Mouse (Mus musculus): Measurements from ENCODE around the gene 1110017D15Rik. TPM values are rescaled to one million over a fixed set of nuclear protein-coding genes. Genes with fewer than 3 reads are reported as not detected.
A peak's percentile ranks its signal among the peaks of the same experiment; 100 is the strongest.

1110017D15Rik gene
- polyA plus RNA-seq (2015; fragmentation: Nextera tagmentation; extraction: Ambion mirVana) = 0.52 and 2.0 TPM in 2 replicates

GRCm38 (mm10) chr4:41517233-41517632 is at the start of gene 1110017D15Rik:
Gene 1110017D15Rik, minus strand, starts transcription at chr4:41517333.
- H3K9ac ChIP-seq (ENCODE audit: low read depth, low read length) = peak within 1 kb of the TSS; percentile 17; the same call in 1 of the 2 replicates

GRCm38 (mm10) chr4:41566123-41566522 is 49.0 kb upstream of the 1110017D15Rik start:
- Histone ChIP-seq H3K27me3 (replicated peaks; ENCODE audit: control insufficient read depth, insufficient read depth, low read length) (0 out of 2 replicates have a peak, but pooled peaks cover 4% of the 10 kb centered on the region), H3K36me3 (ENCODE audit: control insufficient read depth, insufficient read depth) (no peaks in the 10 kb centered on the region), H3K4me3 (ENCODE audit: low read depth, low read length) (no peak overlapping the region), H3K4me1 (replicated peaks; ENCODE audit: control insufficient read depth, insufficient read depth, low read length) (peaks cover 6% of the 10 kb centered on the region; the same call in 1 of the 2 replicates), H3K9ac (ENCODE audit: low read depth, low read length) (no peak overlapping the region), H3K27ac (ENCODE audit: low read depth, low read length) (no peak overlapping the region), H3K4me2 (replicated peaks; ENCODE audit: low read depth) (no peak overlapping the region), H3K9me3 (ENCODE audit: control insufficient read depth) (no peaks in the 10 kb centered on the region)
- no peak for ATAC-seq
- no peak for TF ChIP-seq CTCF (IDR thresholded peaks at IDR 0.05; ENCODE audit: low read depth)
- WGBS = 8% methylated on average over 3 of the region's 3 CpGs

More at GRCm38 (mm10) chr4:41517233-41517632, at the start of gene 1110017D15Rik:
- no peak for ATAC-seq
- Histone ChIP-seq H3K36me3 (ENCODE audit: control insufficient read depth, insufficient read depth) (no peaks in the 10 kb centered on the region), H3K27me3 (replicated peaks; ENCODE audit: control insufficient read depth, insufficient read depth, low read length) (no peaks in the 10 kb centered on the region), H3K4me1 (replicated peaks; ENCODE audit: control insufficient read depth, insufficient read depth, low read length) (peaks cover 7% of the 10 kb centered on the region; the same call in 1 of the 2 replicates), H3K27ac (ENCODE audit: low read depth, low read length) (peak within 1 kb of the TSS; percentile 79; the same call in 1 of the 2 replicates), H3K4me2 (replicated peaks; ENCODE audit: low read depth) (peak within 1 kb of the TSS; percentile 45), H3K9me3 (ENCODE audit: control insufficient read depth) (no peaks in the 10 kb centered on the region), H3K4me3 (ENCODE audit: low read depth, low read length) (no peak within 1 kb of the TSS)
- TF ChIP-seq CTCF (IDR thresholded peaks at IDR 0.05; ENCODE audit: low read depth) = no peak
- WGBS = 83% methylated on average over 2 of the region's 2 CpGs

GRCm38 (mm10) chr4:41563297-41563696 is 46.2 kb upstream of the 1110017D15Rik start:
- no peak for ATAC-seq

DNA sequence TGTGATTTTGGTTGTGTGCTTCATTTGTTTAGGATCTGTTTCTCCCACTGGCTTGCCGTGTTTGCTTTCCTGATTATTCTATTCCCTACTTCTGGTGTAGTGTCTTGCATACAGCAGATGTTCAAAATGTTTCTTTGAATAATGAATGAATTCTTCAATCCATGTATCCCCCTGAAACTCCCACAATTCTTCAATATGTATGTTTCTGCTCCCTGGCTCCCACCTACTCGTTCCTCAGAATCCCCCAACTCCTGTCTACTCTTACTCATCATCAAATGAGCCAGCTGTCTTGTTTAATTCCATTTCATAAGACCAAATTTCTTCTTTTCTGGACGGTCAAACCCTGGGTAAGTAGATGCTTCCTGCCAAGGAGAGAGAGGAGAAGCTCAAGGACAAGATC is 40.0 kb upstream of the 1110017D15Rik start:
- no peak for TF ChIP-seq CTCF (IDR thresholded peaks at IDR 0.05; ENCODE audit: low read depth)
- 0 out of 2 replicates have a peak, but pooled peaks cover 3% of the 10 kb centered on the region for H3K4me1 ChIP-seq (replicated peaks; ENCODE audit: control insufficient read depth, insufficient read depth, low read length)
- no peak overlapping the region for H3K4me3 ChIP-seq (ENCODE audit: low read depth, low read length)
- no peaks in the 10 kb centered on the region for H3K36me3 ChIP-seq (ENCODE audit: control insufficient read depth, insufficient read depth)
- ATAC-seq = no peak
- no peak overlapping the region for H3K27ac ChIP-seq (ENCODE audit: low read depth, low read length)
- no peaks in the 10 kb centered on the region for H3K27me3 ChIP-seq (replicated peaks; ENCODE audit: control insufficient read depth, insufficient read depth, low read length)
- 57% methylated on average over 3 of the region's 3 CpGs for WGBS
- no peaks in the 10 kb centered on the region for H3K9me3 ChIP-seq (ENCODE audit: control insufficient read depth)
- no peak overlapping the region for H3K4me2 ChIP-seq (replicated peaks; ENCODE audit: low read depth)
- H3K9ac ChIP-seq (ENCODE audit: low read depth, low read length) = no peak overlapping the region

More at GRCm38 (mm10) chr4:41563297-41563696, 46.2 kb upstream of the 1110017D15Rik start:
- 85% methylated on average over 5 of the region's 5 CpGs for WGBS
- Histone ChIP-seq H3K4me1 (replicated peaks; ENCODE audit: control insufficient read depth, insufficient read depth, low read length) (0 out of 2 replicates have a peak, but pooled peaks cover 2% of the 10 kb centered on the region), H3K9ac (ENCODE audit: low read depth, low read length) (no peak overlapping the region), H3K27ac (ENCODE audit: low read depth, low read length) (no peak overlapping the region), H3K36me3 (ENCODE audit: control insufficient read depth, insufficient read depth) (no peaks in the 10 kb centered on the region), H3K27me3 (replicated peaks; ENCODE audit: control insufficient read depth, insufficient read depth, low read length) (no peaks in the 10 kb centered on the region), H3K4me2 (replicated peaks; ENCODE audit: low read depth) (no peak overlapping the region), H3K9me3 (ENCODE audit: control insufficient read depth) (no peaks in the 10 kb centered on the region), H3K4me3 (ENCODE audit: low read depth, low read length) (no peak overlapping the region)
- no peak for TF ChIP-seq CTCF (IDR thresholded peaks at IDR 0.05; ENCODE audit: low read depth)

DNA sequence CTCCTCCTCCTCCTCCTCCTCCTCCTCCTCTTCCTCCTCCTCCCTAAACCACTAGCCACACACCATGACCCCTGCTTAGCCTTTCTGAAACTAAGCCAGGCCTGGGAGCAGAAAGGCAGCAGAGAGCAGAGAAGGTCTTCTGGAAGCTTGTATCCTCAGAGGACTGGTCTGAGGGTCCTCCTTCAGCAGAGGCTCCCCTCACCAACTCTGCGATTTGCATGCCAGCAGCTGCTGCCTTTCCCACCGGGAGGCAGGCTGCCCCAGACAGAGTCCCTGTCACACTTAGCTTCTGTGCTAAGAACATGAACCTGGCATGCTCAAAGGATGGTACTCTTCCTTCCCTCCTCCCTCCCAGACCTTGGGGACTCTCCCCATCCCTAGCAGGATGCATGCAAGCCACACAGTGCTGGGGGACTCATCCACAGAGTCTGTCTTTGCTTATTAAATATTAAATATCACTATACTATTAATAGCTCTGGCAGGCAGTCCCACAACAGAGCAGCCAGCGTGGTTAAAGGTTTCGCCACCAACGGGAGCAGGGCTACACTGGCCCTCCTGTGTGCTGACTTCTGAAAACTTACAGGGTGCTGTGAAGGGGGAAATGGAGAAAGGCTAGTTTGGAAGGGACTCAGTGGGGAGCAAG is 39.3 kb upstream of the 1110017D15Rik start:
- no peak for TF ChIP-seq CTCF (IDR thresholded peaks at IDR 0.05; ENCODE audit: low read depth)
- WGBS = 56% methylated on average over 5 of the region's 5 CpGs
- no peaks in the 10 kb centered on the region for H3K9me3 ChIP-seq (ENCODE audit: control insufficient read depth)
- no peak for ATAC-seq
- H3K27ac ChIP-seq (ENCODE audit: low read depth, low read length) = no peak overlapping the region
- 0 out of 2 replicates have a peak, but pooled peaks cover 3% of the 10 kb centered on the region for H3K4me1 ChIP-seq (replicated peaks; ENCODE audit: control insufficient read depth, insufficient read depth, low read length)
- no peaks in the 10 kb centered on the region for H3K27me3 ChIP-seq (replicated peaks; ENCODE audit: control insufficient read depth, insufficient read depth, low read length)
- no peaks in the 10 kb centered on the region for H3K36me3 ChIP-seq (ENCODE audit: control insufficient read depth, insufficient read depth)
- H3K9ac ChIP-seq (ENCODE audit: low read depth, low read length) = no peak overlapping the region
- H3K4me3 ChIP-seq (ENCODE audit: low read depth, low read length) = no peak overlapping the region
- no peak overlapping the region for H3K4me2 ChIP-seq (replicated peaks; ENCODE audit: low read depth)

GRCm38 (mm10) chr4:41554994-41555663 is 38.0 kb upstream of the 1110017D15Rik start:
- H3K27me3 ChIP-seq (replicated peaks; ENCODE audit: control insufficient read depth, insufficient read depth, low read length) = no peaks in the 10 kb centered on the region
- no peak overlapping the region for H3K4me2 ChIP-seq (replicated peaks; ENCODE audit: low read depth)
- H3K4me3 ChIP-seq (ENCODE audit: low read depth, low read length) = no peak overlapping the region
- no peak for TF ChIP-seq CTCF (IDR thresholded peaks at IDR 0.05; ENCODE audit: low read depth)
- no peak for ATAC-seq
- 60% methylated on average over 14 of the region's 14 CpGs for WGBS
- H3K9ac ChIP-seq (ENCODE audit: low read depth, low read length) = no peak overlapping the region
- H3K9me3 ChIP-seq (ENCODE audit: control insufficient read depth) = no peaks in the 10 kb centered on the region
- H3K4me1 ChIP-seq (replicated peaks; ENCODE audit: control insufficient read depth, insufficient read depth, low read length) = 0 out of 2 replicates have a peak, but pooled peaks cover 3% of the 10 kb centered on the region
- H3K27ac ChIP-seq (ENCODE audit: low read depth, low read length) = no peak overlapping the region
- H3K36me3 ChIP-seq (ENCODE audit: control insufficient read depth, insufficient read depth) = no peaks in the 10 kb centered on the region
